Mouse (Mus musculus): ENCODE data around the gene Igfbp1.

DNA sequence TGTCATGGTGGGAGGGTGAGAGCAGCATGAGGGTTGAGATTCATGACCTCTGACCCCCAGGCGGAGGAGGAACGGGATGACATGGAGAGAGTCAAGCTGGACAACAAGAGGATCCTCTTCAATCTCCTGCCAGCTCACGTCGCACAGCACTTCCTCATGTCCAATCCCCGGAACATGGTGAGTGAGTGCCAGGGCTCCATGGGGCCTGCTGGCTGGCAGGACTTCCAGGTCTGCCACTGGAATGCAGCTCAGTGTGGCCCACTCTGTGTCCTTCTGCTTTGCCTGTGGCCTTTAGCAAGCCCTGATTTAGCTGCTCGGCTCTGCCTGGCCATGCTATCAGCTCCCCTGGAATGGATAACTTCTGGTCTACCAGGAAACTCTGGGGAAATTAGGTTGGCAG lies 37.4 kb upstream of the Igfbp1 start:
- TF ChIP-seq POLR2A (IDR thresholded peaks at IDR 0.05; ENCODE audit: borderline replicate concordance, control insufficient read depth, low read depth, low read length) (no peak), CTCF (IDR thresholded peaks at IDR 0.05; ENCODE audit: control insufficient read depth, insufficient read depth, low read length) (no peak)

Data from bone marrow, adult 2 months (tissue).